Mouse (Mus musculus) limb, embryonic 14.5 days (tissue): ENCODE data around the gene Tcf15. TPM values are rescaled to one million over a fixed set of nuclear protein-coding genes. Genes with fewer than 3 reads are reported as not detected.
A peak's percentile ranks its signal among the peaks of the same experiment; 100 is the strongest.

ENCODE experiments used
- ATAC-seq: fragments of 200-750 bp; cut with Nextera tagmentation; 2 replicates; pipeline ENCODE4 v1.8.0; 2017; ENCODE audit warnings: low read depth, moderate number of reproducible peaks, moderate TSS enrichment; ENCODE audit not compliant: low FRiP score
- DNase-seq: peaks from one replicate; pipeline ENCODE4 v3.0.0-alpha.2; 2015; ENCODE audit warnings: low spot score
- H3K27ac ChIP-seq: fragments of 300-500 bp; sonication (generic); replicated peaks from 2 replicates; pipeline ENCODE4 v1.5.1; 2014; ENCODE audit warnings: low read depth, mild to moderate bottlenecking, low read length, moderate library complexity, mixed read lengths
- H3K27me3 ChIP-seq: fragments of 300-500 bp; sonication (generic); 2 replicates; pipeline ENCODE4 v1.6.1; 2014; ENCODE audit warnings: low read length, mixed read lengths; ENCODE audit not compliant: control insufficient read depth, insufficient read depth
- H3K36me3 ChIP-seq: fragments of 300-500 bp; sonication (generic); 2 replicates; pipeline ENCODE4 v1.6.1; 2014; ENCODE audit warnings: mild to moderate bottlenecking, low read length, moderate library complexity, mixed read lengths; ENCODE audit not compliant: control insufficient read depth, insufficient read depth
- H3K4me1 ChIP-seq: fragments of 300-500 bp; sonication (generic); 2 replicates; pipeline ENCODE4 v1.6.1; 2014; ENCODE audit warnings: antibody characterized with exemption, low read length, mixed read lengths; ENCODE audit not compliant: control insufficient read depth, insufficient read depth
- H3K4me2 ChIP-seq: fragments of 300-500 bp; sonication (generic); replicated peaks from 2 replicates; pipeline ENCODE4 v1.6.1; 2014; ENCODE audit warnings: low read depth, mild to moderate bottlenecking, low read length, moderate library complexity; ENCODE audit not compliant: severe bottlenecking
- H3K4me3 ChIP-seq: fragments of 300-500 bp; sonication (generic); replicated peaks from 2 replicates; pipeline ENCODE4 v1.5.1; 2014; ENCODE audit warnings: low read length
- H3K9ac ChIP-seq: fragments of 300-500 bp; sonication (generic); 2 replicates; pipeline ENCODE4 v1.6.1; 2014; ENCODE audit warnings: mild to moderate bottlenecking, low read depth, low read length, moderate library complexity; ENCODE audit not compliant: severe bottlenecking
- H3K9me3 ChIP-seq: fragments of 300-500 bp; sonication (generic); 2 replicates; pipeline ENCODE4 v1.6.1; 2016; ENCODE audit warnings: low read length; ENCODE audit not compliant: control insufficient read depth
- POLR2A ChIP-seq: fragments of 200-500 bp; IDR thresholded peaks from 2 replicates; pipeline ENCODE4 v1.8.0; 2012; ENCODE audit warnings: inconsistent platforms, mild to moderate bottlenecking, moderate library complexity, borderline replicate concordance; ENCODE audit not compliant: insufficient read depth, insufficient read length; ENCODE audit errors: extremely low read depth
- WGBS: fragments of 180-500 bp; shearing (Covaris S2); extraction: QIAGEN DNeasy Blood & Tissue Kit; methylation state at CpG from one replicate; pipeline ENCODE4 v1.1.7; 2014; 5-methylcytosine and 5-hydroxymethylcytosine counted together
- polyA plus RNA-seq, 2 experiments: library from polyadenylated mRNA; depleted of rRNA in 1 of 2; stranded (reverse) in 1 of 2; unstranded in 1 of 2; fragments of >200 nt; fragmentation: Nextera tagmentation in 1 of 2; extraction: Ambion mirVana in 1 of 2; gene quantifications; 2 replicates each; pipeline versions ENCODE4 v1.2.1 to v1.2.3; 2012 to 2014

The Tcf15 gene
- polyA plus RNA-seq, 2 experiments, result 9.4 to 11.0 TPM

- Histone ChIP-seq H3K36me3 (no peaks in the 10 kb centered on the region), H3K4me3 (no peak overlapping the region), H3K27me3 (no peaks in the 10 kb centered on the region), H3K9me3 (no peaks in the 10 kb centered on the region), H3K27ac (no peak overlapping the region), H3K4me2 (no peak overlapping the region), H3K4me1 (no peaks in the 10 kb centered on the region), H3K9ac (no peak overlapping the region)
- no peak for TF ChIP-seq POLR2A
- WGBS, result 38% methylated on average over 3 of the region's 3 CpGs
- DNase-seq (no peak), ATAC-seq (no peak)
Observed at GRCm38 (mm10) chr2:152178345-152178744, 35.0 kb downstream of the Tcf15 start.

GRCm38 (mm10) chr2:152179301-152179700, 35.9 kb downstream of the Tcf15 start:
- Histone ChIP-seq H3K4me1 (no peaks in the 10 kb centered on the region), H3K4me2 (no peak overlapping the region), H3K9me3 (no peaks in the 10 kb centered on the region), H3K9ac (no peak overlapping the region), H3K4me3 (no peak overlapping the region), H3K27ac (no peak overlapping the region), H3K36me3 (no peaks in the 10 kb centered on the region), H3K27me3 (no peaks in the 10 kb centered on the region)
- DNase-seq (no peak), ATAC-seq (no peak)
- TF ChIP-seq POLR2A, result no peak
- WGBS, result 80% methylated on average over 2 of the region's 2 CpGs

DNA sequence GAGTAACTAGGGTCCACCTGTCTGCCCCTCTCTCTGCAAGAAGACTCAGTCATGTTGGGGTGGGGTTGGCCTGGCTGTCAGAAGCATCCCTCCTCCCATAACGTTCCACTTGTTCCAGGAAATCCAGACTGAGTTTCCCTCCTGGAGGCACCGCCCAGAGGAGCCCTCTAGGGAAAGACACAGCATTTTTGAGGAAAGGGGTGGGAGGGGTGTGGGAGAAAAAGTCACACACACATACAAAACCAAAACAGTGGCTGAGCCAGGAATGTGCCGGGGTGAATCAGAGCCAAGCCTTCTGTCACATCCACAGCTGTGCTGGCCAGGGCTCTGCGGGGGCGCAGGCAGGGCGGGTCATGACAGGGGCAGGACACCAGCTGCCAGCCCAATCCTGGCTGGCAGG, 37.0 kb downstream of the Tcf15 start:
- ATAC-seq, result peak; percentile 83

GRCm38 (mm10) chr2:152187132-152187531, 43.8 kb downstream of the Tcf15 start:
- no peaks in the 10 kb centered on the region for H3K36me3 ChIP-seq
- no peaks in the 10 kb centered on the region for H3K27me3 ChIP-seq
- WGBS, result 82% methylated on average over 5 of the region's 5 CpGs
- no peak for TF ChIP-seq POLR2A
- no peaks in the 10 kb centered on the region for H3K9me3 ChIP-seq
- no peak overlapping the region for H3K4me3 ChIP-seq
- no peak overlapping the region for H3K4me2 ChIP-seq
- H3K27ac ChIP-seq, result no peak overlapping the region
- no peak for ATAC-seq
- no peak overlapping the region for H3K9ac ChIP-seq
- no peaks in the 10 kb centered on the region for H3K4me1 ChIP-seq
- DNase-seq, result no peak

More for the DNA sequence above, 37.0 kb downstream of the Tcf15 start:
- TF ChIP-seq POLR2A, result no peak
- Histone ChIP-seq H3K27ac (no peak overlapping the region), H3K4me3 (no peak overlapping the region), H3K9me3 (no peaks in the 10 kb centered on the region), H3K27me3 (no peaks in the 10 kb centered on the region), H3K4me2 (no peak overlapping the region), H3K4me1 (no peaks in the 10 kb centered on the region), H3K9ac (no peak overlapping the region), H3K36me3 (no peaks in the 10 kb centered on the region)
- 46% methylated on average over 6 of the region's 6 CpGs for WGBS
- DNase-seq, result peak; percentile 39

- Histone ChIP-seq H3K36me3 (no peaks in the 10 kb centered on the region), H3K9ac (no peak overlapping the region), H3K4me2 (no peak overlapping the region), H3K4me3 (no peak overlapping the region), H3K4me1 (no peaks in the 10 kb centered on the region), H3K9me3 (no peaks in the 10 kb centered on the region), H3K27ac (no peak overlapping the region), H3K27me3 (no peaks in the 10 kb centered on the region)
- no peak for DNase-seq
- TF ChIP-seq POLR2A, result no peak
- 71% methylated on average over 7 of the region's 7 CpGs for WGBS
- ATAC-seq, result no peak
Observed at GRCm38 (mm10) chr2:152189213-152189612, 45.9 kb downstream of the Tcf15 start.

DNA sequence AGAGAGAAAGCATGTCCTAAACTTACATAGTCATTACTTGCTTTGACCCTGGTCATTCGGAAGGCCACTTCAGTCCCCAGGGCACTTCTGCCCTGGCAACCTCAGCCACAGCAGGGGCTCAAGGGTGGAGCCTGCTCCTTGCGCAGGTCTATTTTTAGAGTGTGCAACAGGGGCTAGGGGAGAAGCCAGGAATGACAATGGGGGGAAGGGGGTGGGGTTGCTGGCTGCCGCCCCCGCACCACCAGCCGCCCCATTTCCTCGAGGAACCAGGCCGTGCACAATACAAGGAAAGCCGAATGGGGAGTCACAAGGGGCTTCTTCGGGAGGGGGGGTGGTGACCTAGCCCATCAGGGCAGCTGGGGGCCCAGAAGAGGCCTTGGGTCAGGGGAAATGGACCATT, 46.3 kb downstream of the Tcf15 start:
- H3K36me3 ChIP-seq, result no peaks in the 10 kb centered on the region
- no peak overlapping the region for H3K27ac ChIP-seq
- no peak overlapping the region for H3K4me3 ChIP-seq
- ATAC-seq (no peak), DNase-seq (no peak)
- 77% methylated on average over 9 of the region's 9 CpGs for WGBS
- no peaks in the 10 kb centered on the region for H3K27me3 ChIP-seq
- TF ChIP-seq POLR2A, result no peak
- no peak overlapping the region for H3K9ac ChIP-seq
- H3K4me1 ChIP-seq, result no peaks in the 10 kb centered on the region
- no peaks in the 10 kb centered on the region for H3K9me3 ChIP-seq
- H3K4me2 ChIP-seq, result no peak overlapping the region
